ENCODE assay signal across 10 mouse cellular contexts in genomic region chr1:54665582-54666405, GRCm38 (mm10).
DNase-seq lines count a peak whose midpoint lies in the region; ATAC-seq and TF ChIP-seq lines count a peak whose summit lies in the region.
"Had no signal": no experiment of that assay in that cellular context is flagged by ENCODE, and none has a peak within 500 bp of the region (broad histone marks: within the 10 kb centered on the region; RNA-seq: fewer than 3 reads in every experiment).

No protein-coding gene starts in this region.

- no peak overlapping the region for H3K9ac ChIP-seq in kidney, embryonic 16.5 days (replicated peaks; ENCODE audit: low read length)

- no peak overlapping the region for H3K4me2 ChIP-seq in kidney, embryonic 16.5 days (replicated peaks; ENCODE audit: low read depth, low read length)

- H3K36me3 ChIP-seq in kidney, embryonic 16.5 days (ENCODE audit: insufficient read depth, low read length): no peaks in the 10 kb centered on the region

- H3K9me3 ChIP-seq in kidney, embryonic 16.5 days (ENCODE audit: low read length): no peaks in the 10 kb centered on the region

- ATAC-seq in kidney, embryonic 16.5 days (ENCODE audit: low FRiP score, low TSS enrichment): no peak; the same call in 1 of the 2 replicates
- 0 out of 2 replicates have a peak, but pooled peaks have one; percentile 60 for ATAC-seq in monocyte, adult 5-6 weeks (replicated peaks; ENCODE audit: insufficient number of reproducible peaks, low FRiP score, low TSS enrichment, poor library complexity, severe bottlenecking)

- H3K4me3 ChIP-seq in kidney, embryonic 16.5 days (ENCODE audit: low read length): no peak overlapping the region
- H3K4me3 ChIP-seq in left cerebral cortex, adult 2 months: no peak overlapping the region
- H3K4me3 ChIP-seq: erythroblast, embryonic 14.5 days; myocyte had no signal

- intact Hi-C loops in heart, postnatal 36 days (cut with DNase I): loop anchor here (1.0 to 5.0 kb wide), 5 partner anchors 41 to 314 kb away; partner anchors contain the start of gene Ankrd44
- intact Hi-C loops in left cerebral cortex, adult 2 months (cut with DNase I): loop anchor here (1.0 to 5.0 kb wide), 3 partner anchors 162 to 314 kb away; no protein-coding TSS in a partner anchor

- DNase-seq in kidney, postnatal 14 days: peak; percentile 63
- peak; percentile 81 for DNase-seq in MN1 (ENCODE audit: low spot score)
- peak; percentile 72 to 84 for DNase-seq in cerebellum, postnatal 10 days
- DNase-seq in heart, postnatal 36 days: peak; percentile 33 to 48
- DNase-seq in left cerebral cortex, adult 2 months (ENCODE audit: extremely low spot score in 1 of 2, low spot score in 2 of 2): peak in 1 of 2 experiments; percentile 19
- no peak for DNase-seq in ovary, postnatal 36 days (ENCODE audit: low spot score)

- TF ChIP-seq CTCF in left cerebral cortex, adult 2 months (IDR thresholded peaks at IDR 0.05): peak; percentile 82

- no peaks in the 10 kb centered on the region for H3K4me1 ChIP-seq in kidney, embryonic 16.5 days (ENCODE audit: insufficient read depth, low read length)

- no peak overlapping the region for H3K27ac ChIP-seq in kidney, embryonic 16.5 days (ENCODE audit: low read length)
- H3K27ac ChIP-seq in left cerebral cortex, adult 2 months: no peak overlapping the region

- WGBS in kidney, embryonic 16.5 days: 65% methylated on average over 8 of the region's 8 CpGs

- no peaks in the 10 kb centered on the region for H3K27me3 ChIP-seq in kidney, embryonic 16.5 days (ENCODE audit: insufficient read depth, low read length)
